Mouse (Mus musculus) 3T3-L1 (cell line): Measurements from ENCODE around the gene Fam43b.
A peak's percentile ranks its signal among the peaks of the same experiment; 100 is the strongest.

Experiments used
- DNase-seq: peaks from one replicate; pipeline ENCODE4 v3.0.0-alpha.2; 2015; ENCODE audit warnings: low read depth, low spot score

The Fam43b gene

GRCm38 (mm10) chr4:138352692-138353091 lies 43.6 kb downstream of the Fam43b start:
- DNase-seq, result no peak

GRCm38 (mm10) chr4:138351821-138352220 lies 44.5 kb downstream of the Fam43b start:
- DNase-seq, result no peak

- no peak for DNase-seq
Observed at GRCm38 (mm10) chr4:138348716-138349115, 47.6 kb downstream of the Fam43b start.

GRCm38 (mm10) chr4:138347280-138347679 lies 49.0 kb downstream of the Fam43b start:
- DNase-seq, result no peak

- peak; percentile 55 for DNase-seq
Observed at GRCm38 (mm10) chr4:138344891-138345545, 51.3 kb downstream of the Fam43b start.
